Mouse (Mus musculus): ENCODE results near the gene Taf5l. TPM values are rescaled to one million over a fixed set of nuclear protein-coding genes. Genes with fewer than 3 reads are reported as not detected.
"Not testable (repeated sequence)": the region's sequence is repeated elsewhere in the genome, so short reads cannot be mapped to it uniquely, and the experiment has no call there.

Taf5l gene
- polyA plus RNA-seq, 1 experiment from 2014 or later = 24.2 TPM

DNA sequence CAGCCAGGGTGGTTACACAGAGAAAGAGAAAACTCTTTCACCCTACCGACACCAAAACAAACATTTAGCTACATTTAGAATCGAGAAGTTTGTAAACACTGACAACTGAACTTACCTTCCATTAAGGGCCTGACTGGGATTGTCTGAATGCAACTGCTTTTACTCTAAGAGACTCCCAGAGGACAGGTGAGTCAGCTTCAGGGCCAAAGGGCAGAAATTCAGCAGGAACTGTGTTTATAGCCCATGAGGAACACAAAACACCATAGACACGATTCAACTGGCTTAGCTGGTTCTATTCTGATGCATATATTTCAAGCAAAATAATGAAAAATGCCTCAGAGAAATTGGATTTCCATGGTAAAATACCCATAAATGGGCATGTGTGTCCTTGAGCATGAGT lies 6.4 kb downstream of the Taf5l start:
- 86% methylated on average over 3 of the region's 3 CpGs for WGBS
- H3K27ac ChIP-seq = no peak overlapping the region
- H3K4me3 ChIP-seq (replicated peaks; ENCODE audit: low read length) = no peak overlapping the region
- no peaks in the 10 kb centered on the region for H3K9me3 ChIP-seq (ENCODE audit: control insufficient read depth, low read length)
- ATAC-seq (ENCODE audit: low FRiP score) (no peak), DNase-seq (ENCODE audit: low spot score) (no peak)
- no peaks in the 10 kb centered on the region for H3K27me3 ChIP-seq (ENCODE audit: control insufficient read depth, insufficient read depth, low read length)
- H3K4me2 ChIP-seq (replicated peaks) = no peak overlapping the region
- peaks cover 13% of the 10 kb centered on the region for H3K4me1 ChIP-seq (replicated peaks; ENCODE audit: control insufficient read depth, insufficient read depth, low read length)
- no peaks in the 10 kb centered on the region for H3K36me3 ChIP-seq (replicated peaks; ENCODE audit: control insufficient read depth, insufficient read depth)
- H3K9ac ChIP-seq = no peak overlapping the region

GRCm38 (mm10) chr8:124014299-124014698 lies 6.9 kb downstream of the Taf5l start:
- not testable (repeated sequence) for DNase-seq (ENCODE audit: low spot score); H3K36me3 ChIP-seq (replicated peaks; ENCODE audit: control insufficient read depth, insufficient read depth); H3K27ac ChIP-seq; H3K4me3 ChIP-seq (replicated peaks; ENCODE audit: low read length); H3K9me3 ChIP-seq (ENCODE audit: control insufficient read depth, low read length); H3K4me1 ChIP-seq (replicated peaks; ENCODE audit: control insufficient read depth, insufficient read depth, low read length); H3K4me2 ChIP-seq (replicated peaks); H3K9ac ChIP-seq; H3K27me3 ChIP-seq (ENCODE audit: control insufficient read depth, insufficient read depth, low read length); ATAC-seq (ENCODE audit: low FRiP score)
- 96% methylated on average over 7 of the region's 7 CpGs for WGBS

DNA sequence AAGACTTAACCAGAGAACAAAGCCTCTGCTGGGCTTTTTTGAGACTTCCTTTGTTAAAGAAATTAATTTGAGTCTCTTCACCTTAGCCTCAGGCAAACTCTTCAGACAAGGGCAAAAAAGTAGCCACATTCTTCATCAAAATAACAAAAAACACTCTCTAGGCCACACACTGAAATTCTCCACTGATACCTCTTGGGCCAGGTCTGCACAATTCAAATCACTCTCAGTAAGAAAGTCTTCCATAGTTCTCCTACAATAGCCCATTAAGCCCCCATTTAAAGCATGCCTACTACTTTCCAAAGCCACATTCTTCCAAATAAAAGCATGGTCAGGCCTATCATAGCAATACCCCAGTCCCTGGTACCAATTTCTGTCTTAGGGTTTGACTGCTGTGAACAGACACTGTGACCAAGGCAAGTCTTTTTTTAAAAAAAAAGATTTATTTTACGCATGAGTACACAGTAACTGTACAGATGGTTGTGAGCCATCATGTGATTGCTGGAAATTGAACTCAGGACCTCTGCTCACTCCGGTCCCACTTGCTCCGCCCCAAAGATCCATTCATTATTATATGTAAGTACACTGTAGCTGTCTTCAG lies 9.1 kb downstream of the Taf5l start:
- Histone ChIP-seq H3K4me1 (replicated peaks; ENCODE audit: control insufficient read depth, insufficient read depth, low read length) (no peaks in the 10 kb centered on the region), H3K9me3 (ENCODE audit: control insufficient read depth, low read length) (no peaks in the 10 kb centered on the region), H3K36me3 (replicated peaks; ENCODE audit: control insufficient read depth, insufficient read depth) (peaks cover 24% of the 10 kb centered on the region), H3K4me2 (replicated peaks) (no peak overlapping the region), H3K27ac (no peak overlapping the region), H3K27me3 (ENCODE audit: control insufficient read depth, insufficient read depth, low read length) (no peaks in the 10 kb centered on the region), H3K9ac (no peak overlapping the region), H3K4me3 (replicated peaks; ENCODE audit: low read length) (no peak overlapping the region)
- no peak for ATAC-seq (ENCODE audit: low FRiP score)
- 92% methylated on average over 3 of the region's 3 CpGs for WGBS
- DNase-seq (ENCODE audit: low spot score) = no peak

- ATAC-seq (ENCODE audit: low FRiP score) = no peak
- Histone ChIP-seq H3K4me1 (replicated peaks; ENCODE audit: control insufficient read depth, insufficient read depth, low read length) (no peaks in the 10 kb centered on the region), H3K4me3 (replicated peaks; ENCODE audit: low read length) (no peak overlapping the region), H3K27ac (no peak overlapping the region), H3K36me3 (replicated peaks; ENCODE audit: control insufficient read depth, insufficient read depth) (peaks cover 30% of the 10 kb centered on the region), H3K27me3 (ENCODE audit: control insufficient read depth, insufficient read depth, low read length) (no peaks in the 10 kb centered on the region), H3K9ac (no peak overlapping the region), H3K9me3 (ENCODE audit: control insufficient read depth, low read length) (no peaks in the 10 kb centered on the region), H3K4me2 (replicated peaks) (no peak overlapping the region)
- 96% methylated on average over 3 of the region's 3 CpGs for WGBS
- no peak for DNase-seq (ENCODE audit: low spot score)
Observed at GRCm38 (mm10) chr8:124011580-124011979, 9.6 kb downstream of the Taf5l start.

DNA sequence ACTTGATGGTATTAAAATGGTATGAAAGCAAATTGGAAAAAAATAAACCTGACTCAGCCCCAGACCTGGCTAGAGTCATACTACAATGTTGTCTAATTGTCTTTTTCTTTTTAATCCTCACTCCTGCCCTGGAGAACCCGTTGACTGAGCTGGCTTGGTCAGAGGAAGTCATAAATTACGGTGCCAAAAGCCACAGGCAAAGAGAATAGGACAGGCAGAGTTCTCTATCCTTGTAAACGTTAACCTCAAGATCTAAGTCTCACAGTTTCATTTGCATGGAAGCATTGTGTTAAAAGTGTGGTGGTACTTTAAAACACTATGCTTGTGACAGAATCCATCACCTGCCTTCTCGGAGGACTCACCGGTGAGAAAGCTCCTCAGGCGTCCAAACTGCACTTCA lies 13.4 kb downstream of the Taf5l start:
- 91% methylated on average over 6 of the region's 6 CpGs for WGBS
- H3K4me1 ChIP-seq (replicated peaks; ENCODE audit: control insufficient read depth, insufficient read depth, low read length) = no peaks in the 10 kb centered on the region
- H3K4me3 ChIP-seq (replicated peaks; ENCODE audit: low read length) = no peak overlapping the region
- H3K36me3 ChIP-seq (replicated peaks; ENCODE audit: control insufficient read depth, insufficient read depth) = peaks cover 66% of the 10 kb centered on the region
- no peaks in the 10 kb centered on the region for H3K27me3 ChIP-seq (ENCODE audit: control insufficient read depth, insufficient read depth, low read length)
- no peak overlapping the region for H3K27ac ChIP-seq
- ATAC-seq (ENCODE audit: low FRiP score) (no peak), DNase-seq (ENCODE audit: low spot score) (no peak)
- H3K4me2 ChIP-seq (replicated peaks) = no peak overlapping the region
- no peak overlapping the region for H3K9ac ChIP-seq
- H3K9me3 ChIP-seq (ENCODE audit: control insufficient read depth, low read length) = no peaks in the 10 kb centered on the region

GRCm38 (mm10) chr8:124002546-124003108 lies 18.6 kb downstream of the Taf5l start:
- H3K27me3 ChIP-seq (ENCODE audit: control insufficient read depth, insufficient read depth, low read length) = no peaks in the 10 kb centered on the region
- DNase-seq (ENCODE audit: low spot score) (no peak), ATAC-seq (ENCODE audit: low FRiP score) (no peak)
- no peaks in the 10 kb centered on the region for H3K9me3 ChIP-seq (ENCODE audit: control insufficient read depth, low read length)
- H3K27ac ChIP-seq = no peak overlapping the region
- no peak overlapping the region for H3K4me2 ChIP-seq (replicated peaks)
- no peak overlapping the region for H3K9ac ChIP-seq
- 93% methylated on average over 10 of the region's 10 CpGs for WGBS
- H3K4me3 ChIP-seq (replicated peaks; ENCODE audit: low read length) = no peak overlapping the region
- H3K36me3 ChIP-seq (replicated peaks; ENCODE audit: control insufficient read depth, insufficient read depth) = peaks cover 79% of the 10 kb centered on the region
- no peaks in the 10 kb centered on the region for H3K4me1 ChIP-seq (replicated peaks; ENCODE audit: control insufficient read depth, insufficient read depth, low read length)

GRCm38 (mm10) chr8:123999568-123999967 lies 21.6 kb downstream of the Taf5l start:
- Histone ChIP-seq H3K4me3 (replicated peaks; ENCODE audit: low read length) (no peak overlapping the region), H3K4me1 (replicated peaks; ENCODE audit: control insufficient read depth, insufficient read depth, low read length) (no peaks in the 10 kb centered on the region), H3K27me3 (ENCODE audit: control insufficient read depth, insufficient read depth, low read length) (no peaks in the 10 kb centered on the region), H3K4me2 (replicated peaks) (no peak overlapping the region), H3K9ac (no peak overlapping the region), H3K9me3 (ENCODE audit: control insufficient read depth, low read length) (no peaks in the 10 kb centered on the region), H3K36me3 (replicated peaks; ENCODE audit: control insufficient read depth, insufficient read depth) (peaks cover 65% of the 10 kb centered on the region), H3K27ac (no peak overlapping the region)
- ATAC-seq (ENCODE audit: low FRiP score) (no peak), DNase-seq (ENCODE audit: low spot score) (no peak)
- 74% methylated on average over 2 of the region's 2 CpGs for WGBS

DNA sequence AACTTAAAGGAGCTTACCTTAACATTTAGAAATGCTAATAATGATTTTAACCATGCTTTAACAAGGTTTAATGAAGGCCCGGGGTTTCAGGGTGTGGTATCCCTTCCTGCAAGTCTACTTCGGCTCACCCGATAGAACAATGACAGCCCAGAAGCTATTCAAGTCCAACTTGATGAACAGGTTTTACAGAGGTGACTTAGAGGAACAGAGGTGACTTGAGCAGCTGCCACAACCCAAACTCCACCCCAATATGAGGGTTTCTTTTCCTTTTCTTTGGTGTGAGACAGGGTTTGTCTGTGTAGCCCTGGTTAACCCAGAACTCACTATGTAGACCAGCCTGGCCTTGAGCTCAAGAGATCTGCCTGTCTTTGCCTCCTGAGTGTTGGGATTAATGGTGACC lies 27.2 kb downstream of the Taf5l start:
- Histone ChIP-seq H3K9ac (no peak overlapping the region), H3K27me3 (ENCODE audit: control insufficient read depth, insufficient read depth, low read length) (no peaks in the 10 kb centered on the region), H3K27ac (no peak overlapping the region), H3K9me3 (ENCODE audit: control insufficient read depth, low read length) (no peaks in the 10 kb centered on the region), H3K4me3 (replicated peaks; ENCODE audit: low read length) (no peak overlapping the region), H3K4me1 (replicated peaks; ENCODE audit: control insufficient read depth, insufficient read depth, low read length) (no peaks in the 10 kb centered on the region), H3K36me3 (replicated peaks; ENCODE audit: control insufficient read depth, insufficient read depth) (peaks cover 22% of the 10 kb centered on the region), H3K4me2 (replicated peaks) (no peak overlapping the region)
- DNase-seq (ENCODE audit: low spot score) (no peak), ATAC-seq (ENCODE audit: low FRiP score) (no peak)
- WGBS = 97% methylated on average over 3 of the region's 3 CpGs

- Histone ChIP-seq H3K27ac (no peak overlapping the region), H3K4me1 (replicated peaks; ENCODE audit: control insufficient read depth, insufficient read depth, low read length) (no peaks in the 10 kb centered on the region), H3K4me2 (replicated peaks) (no peak overlapping the region), H3K9me3 (ENCODE audit: control insufficient read depth, low read length) (no peaks in the 10 kb centered on the region), H3K4me3 (replicated peaks; ENCODE audit: low read length) (no peak overlapping the region), H3K27me3 (ENCODE audit: control insufficient read depth, insufficient read depth, low read length) (no peaks in the 10 kb centered on the region), H3K36me3 (replicated peaks; ENCODE audit: control insufficient read depth, insufficient read depth) (peaks cover 22% of the 10 kb centered on the region), H3K9ac (no peak overlapping the region)
- WGBS = 94% methylated on average over 5 of the region's 5 CpGs
- DNase-seq (ENCODE audit: low spot score) = no peak
- ATAC-seq (ENCODE audit: low FRiP score) = no peak
Observed at GRCm38 (mm10) chr8:123993597-123993996, 27.6 kb downstream of the Taf5l start.

DNA sequence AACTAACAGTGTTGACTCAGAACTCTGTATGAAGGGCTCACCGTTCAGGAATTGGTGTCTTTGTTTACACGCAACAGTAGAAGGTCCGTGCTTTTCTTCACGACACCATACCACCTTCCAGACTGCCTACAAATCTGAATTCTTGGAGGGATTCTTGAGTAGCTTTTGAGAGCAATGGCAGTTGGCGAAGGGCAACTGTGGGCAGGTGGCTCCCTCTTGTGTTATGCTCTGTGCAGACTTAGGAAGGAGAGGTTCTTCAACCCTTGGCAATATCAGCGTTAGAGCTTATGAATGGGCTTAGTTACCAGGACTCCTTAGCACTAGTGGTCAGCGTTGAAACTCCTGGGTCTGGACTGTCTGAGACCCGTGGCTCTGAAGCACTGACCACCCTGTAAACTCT lies 28.6 kb downstream of the Taf5l start:
- no peak for DNase-seq (ENCODE audit: low spot score)
- Histone ChIP-seq H3K9me3 (ENCODE audit: control insufficient read depth, low read length) (no peaks in the 10 kb centered on the region), H3K9ac (no peak overlapping the region), H3K36me3 (replicated peaks; ENCODE audit: control insufficient read depth, insufficient read depth) (peaks cover 22% of the 10 kb centered on the region), H3K27ac (no peak overlapping the region), H3K4me1 (replicated peaks; ENCODE audit: control insufficient read depth, insufficient read depth, low read length) (no peaks in the 10 kb centered on the region), H3K4me3 (replicated peaks; ENCODE audit: low read length) (no peak overlapping the region), H3K27me3 (ENCODE audit: control insufficient read depth, insufficient read depth, low read length) (no peaks in the 10 kb centered on the region), H3K4me2 (replicated peaks) (no peak overlapping the region)
- WGBS = 84% methylated on average over 8 of the region's 8 CpGs
- no peak for ATAC-seq (ENCODE audit: low FRiP score)

All from hindbrain, embryonic 14.5 days (tissue).